Mouse (Mus musculus) 416B (cell line): ENCODE measurements at regions not wholly inside any gene's neighbourhood (a gene's known extent, or its start where the extent isn't known, plus 50 kb on each side); places are given as distances from the start of the nearest gene placed in this dataset.
"Not testable (repeated sequence)": the region's sequence is repeated elsewhere in the genome, so short reads cannot be mapped to it uniquely, and the experiment has no call there.

Experiments used
- DNase-seq: peaks from one replicate; pipeline ENCODE4 v3.0.0; 2011; ENCODE audit warnings: low read depth

GRCm38 (mm10) chr1:78588036-78588435 lies 69.6 kb upstream of the Acsl3 start:
- DNase-seq: no peak

DNA sequence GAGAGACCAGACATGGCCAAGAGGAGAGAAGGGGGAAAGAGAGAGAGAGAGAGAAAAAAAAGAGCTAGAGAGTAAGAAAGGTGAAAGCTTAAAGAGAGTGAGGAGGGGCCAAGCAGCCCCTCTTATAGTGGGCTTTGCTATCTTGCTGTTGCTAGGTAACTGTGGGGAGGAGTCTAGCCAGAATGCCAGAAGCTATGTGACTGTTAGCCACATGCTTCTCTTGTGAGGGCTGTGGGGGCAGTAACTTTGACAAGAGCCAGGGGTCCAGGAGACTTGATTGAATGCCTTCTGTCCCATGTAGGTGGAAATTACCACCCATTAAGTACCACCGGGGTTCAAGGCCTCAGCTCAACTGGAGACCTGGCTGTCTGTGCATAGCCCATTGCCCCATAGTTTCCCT lies 69.0 kb upstream of the Acsl3 start:
- not testable (repeated sequence) for DNase-seq

DNA sequence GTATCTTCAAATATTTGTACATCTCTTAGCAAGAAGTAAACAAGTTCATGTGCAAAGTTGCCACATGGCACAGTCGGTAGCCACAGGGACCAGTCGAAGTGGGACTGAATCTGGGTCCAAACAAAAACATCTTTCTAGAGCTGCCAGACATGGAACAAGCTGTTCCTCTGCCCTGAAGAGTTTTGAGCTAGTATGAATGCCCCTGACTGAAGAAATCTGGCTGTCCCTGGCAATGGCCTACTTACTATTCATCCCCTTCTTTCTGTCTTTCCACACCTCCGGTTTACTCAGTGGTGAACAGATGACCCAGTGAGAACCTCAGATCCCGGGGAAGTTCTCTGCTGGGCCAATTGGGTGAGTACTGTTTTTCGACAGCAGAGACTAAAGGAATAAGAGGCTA lies 67.1 kb upstream of the Acsl3 start:
- DNase-seq: no peak

DNA sequence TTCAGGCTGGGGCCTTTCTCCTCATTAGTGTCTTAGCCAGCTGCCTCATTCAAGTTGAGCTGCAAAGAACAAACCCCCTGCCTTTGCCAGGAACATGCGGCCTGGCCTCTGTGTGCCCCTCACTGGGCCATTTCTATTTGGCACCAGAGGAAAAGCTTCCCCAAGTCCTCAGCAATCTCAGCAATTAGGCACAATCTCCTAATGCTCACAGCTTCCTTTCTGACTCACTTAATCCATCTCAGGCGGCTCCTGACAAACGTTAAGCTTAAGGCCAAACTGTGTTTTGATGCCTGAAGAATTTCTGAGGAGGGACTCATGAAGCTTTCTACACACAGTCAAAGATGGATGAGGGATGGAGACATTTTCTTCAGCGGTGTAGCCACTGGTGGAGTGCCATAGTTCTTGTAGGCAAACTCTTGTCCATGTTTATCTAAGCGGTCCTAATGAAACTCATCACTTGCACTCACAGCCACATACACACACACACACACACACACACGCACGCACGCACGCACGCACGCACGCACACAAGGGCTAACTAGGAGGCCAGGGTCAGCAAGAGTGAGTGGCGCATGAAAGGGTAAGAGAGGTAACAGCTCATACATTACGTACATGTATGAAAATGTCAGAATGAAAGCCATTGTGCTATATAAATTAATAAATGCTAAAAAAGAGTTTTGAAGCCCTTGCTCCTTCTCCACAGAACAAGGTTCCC lies 63.5 kb upstream of the Acsl3 start:
- no peak for DNase-seq

DNA sequence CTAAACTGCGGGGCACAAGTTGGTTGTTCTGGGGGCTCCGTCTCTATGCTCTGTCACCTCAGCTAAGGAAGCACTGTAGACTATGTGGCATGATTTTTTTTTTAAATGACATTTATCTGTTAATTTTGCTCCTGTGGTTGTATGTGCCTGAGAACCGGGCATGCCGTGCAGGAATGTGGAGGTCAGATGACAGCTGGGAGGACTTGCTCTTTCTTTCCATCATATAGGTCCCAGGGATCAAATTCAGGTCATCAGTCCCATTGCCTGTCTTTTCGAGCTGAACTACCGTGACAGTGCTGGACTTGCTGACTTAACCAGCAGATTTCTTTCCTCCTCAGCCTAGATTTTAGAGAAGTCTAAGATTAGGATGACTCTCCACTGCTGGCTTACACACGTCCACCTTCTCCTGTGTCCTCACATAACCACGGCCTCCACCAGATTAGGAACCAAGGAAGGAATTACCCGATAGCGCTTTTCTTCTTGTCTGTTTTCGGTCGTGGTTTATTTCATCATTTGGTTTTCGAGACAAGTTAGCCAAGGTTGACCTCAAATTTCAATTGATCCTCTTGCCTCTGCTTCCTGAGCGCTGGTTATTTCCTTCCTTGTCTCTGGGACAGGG lies 62.0 kb upstream of the Acsl3 start:
- peak; percentile 49 for DNase-seq

- DNase-seq: no peak
Observed at GRCm38 (mm10) chr1:78598561-78598960, 59.1 kb upstream of the Acsl3 start.

GRCm38 (mm10) chr1:78600666-78601065 lies 57.0 kb upstream of the Acsl3 start:
- DNase-seq: no peak

- DNase-seq: no peak
Observed at GRCm38 (mm10) chr1:78601568-78601967, 56.1 kb upstream of the Acsl3 start.

DNA sequence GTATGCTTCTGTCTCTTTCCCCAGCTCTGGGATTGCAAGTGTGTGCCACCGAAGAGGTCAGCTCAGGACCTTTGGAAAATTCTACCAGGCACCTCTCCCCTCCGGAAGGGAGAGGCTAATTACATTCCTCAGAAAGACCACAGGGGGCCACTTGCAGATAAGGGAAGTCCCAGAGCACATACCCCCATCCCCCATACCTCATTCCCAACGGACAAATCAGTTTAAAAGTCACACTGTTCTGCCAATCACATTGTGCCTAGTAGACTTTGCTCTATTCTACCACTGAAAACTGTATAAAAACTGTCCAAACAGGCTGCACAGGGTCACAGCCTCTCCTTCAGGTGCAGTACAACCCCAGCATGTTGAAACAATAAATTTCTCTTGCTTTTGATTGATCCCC lies 55.6 kb upstream of the Acsl3 start:
- DNase-seq: no peak

GRCm38 (mm10) chr1:78602885-78603284 lies 54.7 kb upstream of the Acsl3 start:
- DNase-seq: no peak

DNA sequence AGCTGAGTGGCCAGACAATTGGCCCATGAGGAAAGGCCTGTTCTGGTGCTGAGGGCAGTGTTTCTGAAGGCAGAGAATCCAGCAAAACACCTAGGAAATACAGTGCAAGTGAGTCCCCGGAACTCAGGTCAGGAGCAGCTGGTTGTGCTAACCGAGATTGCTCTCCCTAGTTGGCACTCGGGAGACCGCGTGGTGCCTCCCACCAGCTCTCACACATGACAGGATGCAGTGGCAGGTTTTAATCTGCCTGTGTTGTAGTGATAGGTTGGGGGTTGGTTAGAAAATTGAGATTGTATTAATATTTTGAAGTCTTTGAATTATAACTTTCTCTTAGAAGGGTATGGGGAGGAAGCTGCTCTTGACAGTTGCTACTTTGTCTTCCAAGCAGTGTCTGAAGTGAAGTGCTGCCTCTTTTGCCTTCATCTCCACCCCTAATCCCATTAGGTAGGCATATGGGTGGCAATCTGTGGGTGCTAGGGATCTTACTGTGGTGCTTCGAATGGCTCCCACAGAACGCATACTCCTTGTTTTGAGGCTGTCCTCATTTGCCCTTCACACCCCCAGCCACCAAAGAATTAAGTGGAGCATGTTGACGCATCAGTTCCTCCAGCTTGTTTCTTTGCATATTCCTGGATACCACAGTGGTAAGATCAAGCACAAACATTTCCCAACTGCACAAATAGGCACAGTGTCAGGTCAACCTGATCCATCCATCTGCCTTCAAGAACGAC lies 52.6 kb upstream of the Acsl3 start:
- DNase-seq: no peak
